Mouse (Mus musculus) heart, embryonic 12.5 days (tissue): ENCODE data around the gene Rnls. TPM values are rescaled to one million over a fixed set of nuclear protein-coding genes. Genes with fewer than 3 reads are reported as not detected.

Experiments used
- ATAC-seq: fragments of 200-750 bp; cut with Nextera tagmentation; 2 replicates; pipeline ENCODE4 v1.8.0; 2017; ENCODE audit warnings: moderate TSS enrichment, moderate library complexity; ENCODE audit not compliant: insufficient number of reproducible peaks, low FRiP score
- H3K27ac ChIP-seq: fragments of 300-500 bp; sonication (generic); 2 replicates; pipeline ENCODE4 v1.5.1; 2016; ENCODE audit warnings: mild to moderate bottlenecking, moderate library complexity; ENCODE audit not compliant: poor library complexity, severe bottlenecking
- H3K27me3 ChIP-seq: fragments of 300-500 bp; sonication (generic); replicated peaks from 2 replicates; pipeline ENCODE4 v1.6.1; 2016; ENCODE audit warnings: mild to moderate bottlenecking, moderate library complexity
- H3K36me3 ChIP-seq: fragments of 300-500 bp; sonication (generic); 2 replicates; pipeline ENCODE4 v1.6.1; 2016; ENCODE audit warnings: mild to moderate bottlenecking, moderate library complexity
- H3K4me1 ChIP-seq: fragments of 300-500 bp; sonication (generic); replicated peaks from 2 replicates; pipeline ENCODE4 v1.6.1; 2016; ENCODE audit warnings: mild to moderate bottlenecking
- H3K4me2 ChIP-seq: fragments of 300-500 bp; sonication (generic); 2 replicates; pipeline ENCODE4 v1.6.1; 2016; ENCODE audit warnings: mild to moderate bottlenecking, moderate library complexity
- H3K4me3 ChIP-seq: fragments of 300-500 bp; sonication (generic); 2 replicates; pipeline ENCODE4 v1.5.1; 2016; ENCODE audit warnings: mild to moderate bottlenecking
- H3K9ac ChIP-seq: fragments of 300-500 bp; sonication (generic); 2 replicates; pipeline ENCODE4 v1.6.1; 2016; ENCODE audit warnings: mild to moderate bottlenecking, moderate library complexity
- H3K9me3 ChIP-seq: fragments of 300-500 bp; sonication (generic); replicated peaks from 2 replicates; pipeline ENCODE4 v1.6.1; 2016; ENCODE audit warnings: mild to moderate bottlenecking, moderate library complexity
- WGBS: fragments of 180-500 bp; shearing (Covaris S2); methylation state at CpG from one replicate; pipeline ENCODE4 v1.1.7; 2016; 5-methylcytosine and 5-hydroxymethylcytosine counted together
- polyA plus RNA-seq: library from polyadenylated mRNA; unstranded; fragments of >200 nt; fragmentation: Nextera tagmentation; extraction: Ambion mirVana; gene quantifications from 2 replicates; pipeline ENCODE4 v1.2.1, GENCODE M21; 2016

The Rnls gene
- polyA plus RNA-seq, 1 experiment from 2014 or later, result 9.5 TPM

GRCm38 (mm10) chr19:33102008-33102782, 289.9 kb downstream of the Rnls start:
- no peaks in the 10 kb centered on the region for H3K36me3 ChIP-seq
- no peak overlapping the region for H3K9ac ChIP-seq
- H3K4me1 ChIP-seq, result peaks cover 16% of the 10 kb centered on the region
- ATAC-seq, result no peak
- WGBS, result 69% methylated on average over 7 of the region's 7 CpGs
- no peak overlapping the region for H3K4me2 ChIP-seq
- no peak overlapping the region for H3K4me3 ChIP-seq
- H3K27me3 ChIP-seq, result no peaks in the 10 kb centered on the region
- H3K27ac ChIP-seq, result no peak overlapping the region
- H3K9me3 ChIP-seq, result no peaks in the 10 kb centered on the region

GRCm38 (mm10) chr19:33101093-33102007, 290.7 kb downstream of the Rnls start:
- Histone ChIP-seq H3K9ac (no peak overlapping the region), H3K4me3 (no peak overlapping the region), H3K9me3 (no peaks in the 10 kb centered on the region), H3K4me1 (peaks cover 16% of the 10 kb centered on the region), H3K27ac (no peak overlapping the region), H3K4me2 (no peak overlapping the region), H3K36me3 (no peaks in the 10 kb centered on the region), H3K27me3 (no peaks in the 10 kb centered on the region)
- ATAC-seq, result no peak
- WGBS, result 62% methylated on average over 13 of the region's 13 CpGs

GRCm38 (mm10) chr19:33100598-33100997, 291.5 kb downstream of the Rnls start:
- Histone ChIP-seq H3K4me1 (peaks cover 16% of the 10 kb centered on the region), H3K36me3 (no peaks in the 10 kb centered on the region), H3K27ac (no peak overlapping the region), H3K4me2 (no peak overlapping the region), H3K9me3 (no peaks in the 10 kb centered on the region), H3K27me3 (no peaks in the 10 kb centered on the region), H3K9ac (no peak overlapping the region), H3K4me3 (no peak overlapping the region)
- ATAC-seq, result no peak
- 63% methylated on average over 3 of the region's 3 CpGs for WGBS

- H3K4me2 ChIP-seq, result no peak overlapping the region
- H3K27me3 ChIP-seq, result no peaks in the 10 kb centered on the region
- H3K4me3 ChIP-seq, result no peak overlapping the region
- ATAC-seq, result 0 out of 2 replicates have a peak, but pooled peaks have one; percentile 18
- H3K9me3 ChIP-seq, result no peaks in the 10 kb centered on the region
- no peaks in the 10 kb centered on the region for H3K36me3 ChIP-seq
- no peak overlapping the region for H3K27ac ChIP-seq
- WGBS, result 30% methylated on average over 4 of the region's 4 CpGs
- H3K9ac ChIP-seq, result no peak overlapping the region
- peaks cover 16% of the 10 kb centered on the region for H3K4me1 ChIP-seq
Measured at GRCm38 (mm10) chr19:33100031-33100430, 292.1 kb downstream of the Rnls start.

- Histone ChIP-seq H3K4me2 (no peak overlapping the region), H3K27me3 (no peaks in the 10 kb centered on the region), H3K27ac (no peak overlapping the region), H3K9me3 (no peaks in the 10 kb centered on the region), H3K9ac (no peak overlapping the region), H3K36me3 (no peaks in the 10 kb centered on the region), H3K4me1 (peaks cover 16% of the 10 kb centered on the region), H3K4me3 (no peak overlapping the region)
- 71% methylated on average over 9 of the region's 9 CpGs for WGBS
- no peak for ATAC-seq
Measured at GRCm38 (mm10) chr19:33099201-33099788, 292.8 kb downstream of the Rnls start.

GRCm38 (mm10) chr19:33097691-33098090, 294.4 kb downstream of the Rnls start:
- Histone ChIP-seq H3K9ac (no peak overlapping the region), H3K27me3 (no peaks in the 10 kb centered on the region), H3K9me3 (no peaks in the 10 kb centered on the region), H3K36me3 (no peaks in the 10 kb centered on the region), H3K4me1 (peaks cover 16% of the 10 kb centered on the region), H3K4me2 (no peak overlapping the region), H3K4me3 (no peak overlapping the region), H3K27ac (no peak overlapping the region)
- no peak for ATAC-seq
- 65% methylated on average over 3 of the region's 3 CpGs for WGBS

- Histone ChIP-seq H3K27ac (no peak overlapping the region), H3K36me3 (no peaks in the 10 kb centered on the region), H3K9me3 (no peaks in the 10 kb centered on the region), H3K4me1 (peaks cover 12% of the 10 kb centered on the region), H3K9ac (no peak overlapping the region), H3K4me3 (no peak overlapping the region), H3K4me2 (no peak overlapping the region), H3K27me3 (no peaks in the 10 kb centered on the region)
- WGBS, result 85% methylated on average over 5 of the region's 5 CpGs
- no peak for ATAC-seq
Measured at GRCm38 (mm10) chr19:33096581-33096980, 295.5 kb downstream of the Rnls start.

- Histone ChIP-seq H3K36me3 (no peaks in the 10 kb centered on the region), H3K9ac (no peak overlapping the region), H3K27me3 (no peaks in the 10 kb centered on the region), H3K27ac (no peak overlapping the region), H3K4me2 (no peak overlapping the region), H3K4me1 (no peaks in the 10 kb centered on the region), H3K4me3 (no peak overlapping the region), H3K9me3 (no peaks in the 10 kb centered on the region)
- ATAC-seq, result no peak
Measured at GRCm38 (mm10) chr19:33092575-33092974, 299.5 kb downstream of the Rnls start.

- Histone ChIP-seq H3K4me3 (no peak overlapping the region), H3K27ac (no peak overlapping the region), H3K9ac (no peak overlapping the region), H3K9me3 (no peaks in the 10 kb centered on the region), H3K27me3 (no peaks in the 10 kb centered on the region), H3K4me1 (no peaks in the 10 kb centered on the region), H3K4me2 (no peak overlapping the region), H3K36me3 (no peaks in the 10 kb centered on the region)
- ATAC-seq, result no peak
- WGBS, result 40% methylated on average over 3 of the region's 3 CpGs
Measured at GRCm38 (mm10) chr19:33091324-33091723, 300.8 kb downstream of the Rnls start.

- no peaks in the 10 kb centered on the region for H3K9me3 ChIP-seq
- no peaks in the 10 kb centered on the region for H3K4me1 ChIP-seq
- 69% methylated on average over 2 of the region's 2 CpGs for WGBS
- H3K27me3 ChIP-seq, result no peaks in the 10 kb centered on the region
- ATAC-seq, result no peak
- no peak overlapping the region for H3K27ac ChIP-seq
- H3K4me2 ChIP-seq, result no peak overlapping the region
- no peak overlapping the region for H3K9ac ChIP-seq
- no peak overlapping the region for H3K4me3 ChIP-seq
- no peaks in the 10 kb centered on the region for H3K36me3 ChIP-seq
Measured at GRCm38 (mm10) chr19:33088868-33089267, 303.2 kb downstream of the Rnls start.

- H3K27ac ChIP-seq, result no peak overlapping the region
- WGBS, result 76% methylated on average over 4 of the region's 4 CpGs
Measured at GRCm38 (mm10) chr19:33087961-33088360, 304.1 kb downstream of the Rnls start.

More at GRCm38 (mm10) chr19:33087961-33088360, 304.1 kb downstream of the Rnls start:
- H3K4me1 ChIP-seq, result no peaks in the 10 kb centered on the region
- H3K27me3 ChIP-seq, result no peaks in the 10 kb centered on the region
- H3K4me3 ChIP-seq, result no peak overlapping the region
- no peak overlapping the region for H3K4me2 ChIP-seq
- H3K9ac ChIP-seq, result no peak overlapping the region
- ATAC-seq, result no peak
- no peaks in the 10 kb centered on the region for H3K36me3 ChIP-seq
- H3K9me3 ChIP-seq, result no peaks in the 10 kb centered on the region
